Mouse (Mus musculus) adrenal gland, adult 2 months (tissue): ENCODE measurements around the gene Rpn1. TPM values are rescaled to one million over a fixed set of nuclear protein-coding genes. Genes with fewer than 3 reads are reported as not detected.
A peak's percentile ranks its signal among the peaks of the same experiment; 100 is the strongest.

Experiments
- DNase-seq: peaks from one replicate; pipeline ENCODE4 v3.0.0; 2021
- long read RNA-seq: library from polyadenylated mRNA; stranded (forward); transcript quantifications from one replicate; pipeline ENCODE4 v2.0.0, GENCODE M21; 2021
- polyA plus RNA-seq: library from polyadenylated mRNA; depleted of rRNA; stranded (reverse); fragments of >200 nt; gene quantifications from 2 replicates; pipeline ENCODE4 v1.2.3, GENCODE M21; 2012; rRNA removed
- total RNA-seq, 2 experiments: library from RNA; stranded (reverse); gene quantifications; 2 replicates each; pipeline ENCODE4 v1.2.3; 2021

Rpn1 gene
- 100 to 1,000 TPM; 287 to 305 TPM for total RNA-seq
- 117 and 146 TPM in 2 replicates for polyA plus RNA-seq
- long read RNA-seq, transcript Rpn1-201 (10 exons, 3,633 nt): major isoform, 285 of 320 reads
- long read RNA-seq, partial matches to known transcripts: 23 of 320 reads
- long read RNA-seq, other reads (novel, unspliced or antisense): 10 of 320 reads

- DNase-seq: peak; percentile 99
These were observed at the start of gene Rpn1 for GRCm38 (mm10) chr6:88084278-88085151. Gene Rpn1, plus strand, starts transcription at chr6:88084482.

- peak; percentile 39 for DNase-seq
These were observed 46.7 kb upstream of the Rpn1 start for GRCm38 (mm10) chr6:88037471-88038045.

- no peak for DNase-seq
These were observed 44.9 kb upstream of the Rpn1 start for GRCm38 (mm10) chr6:88039426-88039825.

- no peak for DNase-seq
These were observed 43.1 kb upstream of the Rpn1 start for GRCm38 (mm10) chr6:88041221-88041620.

GRCm38 (mm10) chr6:88042336-88042735, 41.9 kb upstream of the Rpn1 start:
- no peak for DNase-seq

- DNase-seq: no peak
These were observed 40.1 kb upstream of the Rpn1 start for GRCm38 (mm10) chr6:88044234-88044576.

GRCm38 (mm10) chr6:88044577-88045405, 39.5 kb upstream of the Rpn1 start, which contains the start of gene Rab7:
Gene Rab7, minus strand, starts transcription at chr6:88045270.
- peak; percentile 98 for DNase-seq

- no peak for DNase-seq
These were observed 38.9 kb upstream of the Rpn1 start for GRCm38 (mm10) chr6:88045406-88045766.

- no peak for DNase-seq
These were observed 36.4 kb upstream of the Rpn1 start for GRCm38 (mm10) chr6:88047853-88048252.

- DNase-seq: no peak
These were observed 35.3 kb upstream of the Rpn1 start for GRCm38 (mm10) chr6:88049008-88049407.

- DNase-seq: no peak
These were observed 33.1 kb upstream of the Rpn1 start for GRCm38 (mm10) chr6:88051206-88051605.

- no peak for DNase-seq
These were observed 30.8 kb upstream of the Rpn1 start for GRCm38 (mm10) chr6:88053228-88054080.

- no peak for DNase-seq
These were observed 30.0 kb upstream of the Rpn1 start for GRCm38 (mm10) chr6:88054081-88054835.

- DNase-seq: no peak
These were observed 28.6 kb upstream of the Rpn1 start for GRCm38 (mm10) chr6:88055663-88056062.

- no peak for DNase-seq
These were observed 27.4 kb upstream of the Rpn1 start for GRCm38 (mm10) chr6:88056866-88057265.

GRCm38 (mm10) chr6:88059903-88060302, 24.4 kb upstream of the Rpn1 start:
- DNase-seq: no peak

GRCm38 (mm10) chr6:88060602-88061001, 23.7 kb upstream of the Rpn1 start:
- DNase-seq: no peak

- no peak for DNase-seq
These were observed 22.9 kb upstream of the Rpn1 start for GRCm38 (mm10) chr6:88061406-88061805.

- no peak for DNase-seq
These were observed 21.9 kb upstream of the Rpn1 start for GRCm38 (mm10) chr6:88062398-88062797.

GRCm38 (mm10) chr6:88064072-88064642, 20.1 kb upstream of the Rpn1 start:
- DNase-seq: no peak
